Mouse (Mus musculus): ENCODE measurements at regions not wholly inside any gene's neighbourhood (a gene's known extent, or its start where the extent isn't known, plus 50 kb on each side); places are given as distances from the start of the nearest gene placed in this dataset.

- Histone ChIP-seq H3K36me3 (ENCODE audit: control insufficient read depth, insufficient read depth, low read length, poor library complexity, severe bottlenecking) (no peaks in the 10 kb centered on the region), H3K27ac (ENCODE audit: insufficient read depth, low read length) (no peak overlapping the region), H3K4me3 (ENCODE audit: low read depth, low read length) (no peak overlapping the region), H3K9me3 (replicated peaks; ENCODE audit: control insufficient read depth, insufficient read depth, low read length, poor library complexity, severe bottlenecking) (no peaks in the 10 kb centered on the region), H3K9ac (ENCODE audit: low read depth, poor library complexity, severe bottlenecking) (no peak overlapping the region), H3K4me1 (ENCODE audit: control insufficient read depth, insufficient read depth, low read length) (no peaks in the 10 kb centered on the region), H3K27me3 (ENCODE audit: control insufficient read depth, insufficient read depth, low read length, poor library complexity, severe bottlenecking) (no peaks in the 10 kb centered on the region)
- no peak for TF ChIP-seq CTCF (IDR thresholded peaks at IDR 0.05; ENCODE audit: low read depth, low read length)
- TF ChIP-seq EP300 (IDR thresholded peaks at IDR 0.05; ENCODE audit: insufficient read depth, low read depth, low read length) = no peak
Observed at GRCm38 (mm10) chr3:150752787-150753186, 684.9 kb upstream of the Adgrl4 start.

- Histone ChIP-seq H3K27ac (ENCODE audit: insufficient read depth, low read length) (no peak overlapping the region), H3K36me3 (ENCODE audit: control insufficient read depth, insufficient read depth, low read length, poor library complexity, severe bottlenecking) (no peaks in the 10 kb centered on the region), H3K4me3 (ENCODE audit: low read depth, low read length) (no peak overlapping the region), H3K27me3 (ENCODE audit: control insufficient read depth, insufficient read depth, low read length, poor library complexity, severe bottlenecking) (no peaks in the 10 kb centered on the region), H3K4me1 (ENCODE audit: control insufficient read depth, insufficient read depth, low read length) (no peaks in the 10 kb centered on the region), H3K9me3 (replicated peaks; ENCODE audit: control insufficient read depth, insufficient read depth, low read length, poor library complexity, severe bottlenecking) (no peaks in the 10 kb centered on the region), H3K9ac (ENCODE audit: low read depth, poor library complexity, severe bottlenecking) (no peak overlapping the region)
- TF ChIP-seq POLR2A (IDR thresholded peaks at IDR 0.05; ENCODE audit: insufficient read depth, low read length) (no peak), CTCF (IDR thresholded peaks at IDR 0.05; ENCODE audit: low read depth, low read length) (no peak)
Observed at GRCm38 (mm10) chr3:150759854-150760253, 677.8 kb upstream of the Adgrl4 start.

DNA sequence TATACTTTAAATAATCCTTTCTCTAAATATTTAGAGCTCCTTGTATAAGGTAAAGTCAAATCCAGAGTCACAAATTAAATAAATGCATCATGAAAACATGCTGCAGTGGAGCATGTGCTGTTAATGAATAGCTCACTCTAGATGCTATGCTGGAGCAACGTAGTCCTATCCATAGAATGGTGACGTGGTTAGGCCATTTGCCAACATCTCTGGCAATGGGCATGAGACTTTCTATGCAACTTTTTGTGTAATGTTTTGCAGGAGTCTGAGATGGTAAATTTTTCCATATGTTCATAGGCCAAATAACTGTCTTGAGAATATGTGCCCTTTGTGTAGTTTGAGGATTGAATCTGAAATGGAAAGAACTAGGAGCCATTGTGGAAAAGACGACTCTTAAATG lies 653.1 kb upstream of the Adgrl4 start:
- TF ChIP-seq CTCF (IDR thresholded peaks at IDR 0.05; ENCODE audit: low read depth, low read length) = no peak
- no peak for TF ChIP-seq POLR2A (IDR thresholded peaks at IDR 0.05; ENCODE audit: insufficient read depth, low read length)
- TF ChIP-seq EP300 (IDR thresholded peaks at IDR 0.05; ENCODE audit: insufficient read depth, low read depth, low read length) = no peak
- H3K4me1 ChIP-seq (ENCODE audit: control insufficient read depth, insufficient read depth, low read length) = no peaks in the 10 kb centered on the region

DNA sequence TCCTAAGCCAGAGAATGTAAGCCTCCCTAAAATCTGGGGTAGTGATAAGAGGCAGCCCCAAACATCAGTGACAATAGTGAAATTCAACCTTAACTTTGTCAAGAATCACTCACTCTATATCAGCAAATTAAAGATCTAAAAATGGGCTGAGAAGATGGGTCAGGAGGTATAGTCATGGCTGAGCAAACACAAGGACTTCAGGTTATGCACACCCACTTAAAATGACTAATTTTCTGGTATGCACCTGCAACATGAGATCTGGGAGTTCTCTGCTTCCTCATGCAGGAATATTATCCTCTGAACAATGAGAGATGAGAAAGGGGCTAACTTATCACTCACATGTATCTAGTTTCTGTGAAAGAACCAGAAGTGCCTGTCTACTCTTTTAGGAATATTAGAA lies 619.9 kb upstream of the Adgrl4 start:
- Histone ChIP-seq H3K27me3 (ENCODE audit: control insufficient read depth, insufficient read depth, low read length, poor library complexity, severe bottlenecking) (no peaks in the 10 kb centered on the region), H3K4me3 (ENCODE audit: low read depth, low read length) (no peak overlapping the region), H3K9ac (ENCODE audit: low read depth, poor library complexity, severe bottlenecking) (no peak overlapping the region), H3K9me3 (replicated peaks; ENCODE audit: control insufficient read depth, insufficient read depth, low read length, poor library complexity, severe bottlenecking) (no peaks in the 10 kb centered on the region), H3K4me1 (ENCODE audit: control insufficient read depth, insufficient read depth, low read length) (no peaks in the 10 kb centered on the region), H3K27ac (ENCODE audit: insufficient read depth, low read length) (no peak overlapping the region), H3K36me3 (ENCODE audit: control insufficient read depth, insufficient read depth, low read length, poor library complexity, severe bottlenecking) (no peaks in the 10 kb centered on the region)
- no peak for TF ChIP-seq EP300 (IDR thresholded peaks at IDR 0.05; ENCODE audit: insufficient read depth, low read depth, low read length)

More for the DNA sequence above, 653.1 kb upstream of the Adgrl4 start:
- no peaks in the 10 kb centered on the region for H3K27me3 ChIP-seq (ENCODE audit: control insufficient read depth, insufficient read depth, low read length, poor library complexity, severe bottlenecking)
- no peaks in the 10 kb centered on the region for H3K36me3 ChIP-seq (ENCODE audit: control insufficient read depth, insufficient read depth, low read length, poor library complexity, severe bottlenecking)
- H3K4me3 ChIP-seq (ENCODE audit: low read depth, low read length) = no peak overlapping the region
- H3K27ac ChIP-seq (ENCODE audit: insufficient read depth, low read length) = no peak overlapping the region
- H3K9me3 ChIP-seq (replicated peaks; ENCODE audit: control insufficient read depth, insufficient read depth, low read length, poor library complexity, severe bottlenecking) = no peaks in the 10 kb centered on the region
- H3K9ac ChIP-seq (ENCODE audit: low read depth, poor library complexity, severe bottlenecking) = no peak overlapping the region

DNA sequence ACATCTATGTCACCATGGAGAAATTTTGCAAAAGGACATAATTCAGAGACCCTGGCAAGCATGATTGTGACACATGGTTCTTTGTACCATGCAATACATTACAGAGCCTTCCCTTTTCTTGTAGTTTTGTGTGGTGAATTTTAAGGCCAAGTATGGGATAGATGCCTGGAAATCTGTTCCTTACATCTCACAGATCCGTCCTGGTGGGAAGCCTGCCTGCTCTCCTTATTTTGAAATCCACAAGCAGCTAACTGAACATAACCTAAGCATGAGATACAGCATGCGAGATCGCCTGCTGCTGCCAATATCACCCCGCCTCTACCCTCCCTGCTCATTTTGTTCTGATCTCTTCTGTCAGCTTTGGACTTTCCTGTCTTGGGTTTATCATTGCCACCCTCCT lies 618.3 kb upstream of the Adgrl4 start:
- no peak for TF ChIP-seq CTCF (IDR thresholded peaks at IDR 0.05; ENCODE audit: low read depth, low read length)
- no peak for TF ChIP-seq POLR2A (IDR thresholded peaks at IDR 0.05; ENCODE audit: insufficient read depth, low read length)
- no peak for TF ChIP-seq EP300 (IDR thresholded peaks at IDR 0.05; ENCODE audit: insufficient read depth, low read depth, low read length)
- H3K36me3 ChIP-seq (ENCODE audit: control insufficient read depth, insufficient read depth, low read length, poor library complexity, severe bottlenecking) = no peaks in the 10 kb centered on the region
- H3K27me3 ChIP-seq (ENCODE audit: control insufficient read depth, insufficient read depth, low read length, poor library complexity, severe bottlenecking) = no peaks in the 10 kb centered on the region
- H3K9me3 ChIP-seq (replicated peaks; ENCODE audit: control insufficient read depth, insufficient read depth, low read length, poor library complexity, severe bottlenecking) = no peaks in the 10 kb centered on the region
- no peak overlapping the region for H3K9ac ChIP-seq (ENCODE audit: low read depth, poor library complexity, severe bottlenecking)
- no peaks in the 10 kb centered on the region for H3K4me1 ChIP-seq (ENCODE audit: control insufficient read depth, insufficient read depth, low read length)
- H3K4me3 ChIP-seq (ENCODE audit: low read depth, low read length) = no peak overlapping the region
- H3K27ac ChIP-seq (ENCODE audit: insufficient read depth, low read length) = no peak overlapping the region

GRCm38 (mm10) chr3:150820039-150820438 lies 617.6 kb upstream of the Adgrl4 start:
- TF ChIP-seq CTCF (IDR thresholded peaks at IDR 0.05; ENCODE audit: low read depth, low read length) (no peak), POLR2A (IDR thresholded peaks at IDR 0.05; ENCODE audit: insufficient read depth, low read length) (no peak), EP300 (IDR thresholded peaks at IDR 0.05; ENCODE audit: insufficient read depth, low read depth, low read length) (no peak)
- Histone ChIP-seq H3K9me3 (replicated peaks; ENCODE audit: control insufficient read depth, insufficient read depth, low read length, poor library complexity, severe bottlenecking) (no peaks in the 10 kb centered on the region), H3K4me1 (ENCODE audit: control insufficient read depth, insufficient read depth, low read length) (no peaks in the 10 kb centered on the region), H3K9ac (ENCODE audit: low read depth, poor library complexity, severe bottlenecking) (no peak overlapping the region), H3K27me3 (ENCODE audit: control insufficient read depth, insufficient read depth, low read length, poor library complexity, severe bottlenecking) (no peaks in the 10 kb centered on the region), H3K27ac (ENCODE audit: insufficient read depth, low read length) (no peak overlapping the region), H3K36me3 (ENCODE audit: control insufficient read depth, insufficient read depth, low read length, poor library complexity, severe bottlenecking) (no peaks in the 10 kb centered on the region), H3K4me3 (ENCODE audit: low read depth, low read length) (no peak overlapping the region)
